ENCODE assay signal across 33 mouse cellular contexts in genomic region chr4:144790141-144790540, GRCm38 (mm10). TPM values are rescaled to one million over a fixed set of nuclear protein-coding genes. Genes with fewer than 3 reads are reported as not detected.
DNase-seq lines count a peak whose midpoint lies in the region; ATAC-seq and TF ChIP-seq lines count a peak whose summit lies in the region.
"Had no signal": no experiment of that assay in that cellular context is flagged by ENCODE, and none has a peak within 500 bp of the region (broad histone marks: within the 10 kb centered on the region; RNA-seq: fewer than 3 reads in every experiment).

No protein-coding gene starts in this region.

- H3K79me2 ChIP-seq in heart, adult 2 months (replicated peaks; ENCODE audit: control insufficient read depth, insufficient read depth, low read length) = no peaks in the 10 kb centered on the region

- no peaks in the 10 kb centered on the region for H3K4me1 ChIP-seq in heart, adult 2 months (ENCODE audit: control insufficient read depth, insufficient read depth, low read length)
- H3K4me1 ChIP-seq in heart, embryonic 12.5 days (replicated peaks) = no peaks in the 10 kb centered on the region
- H3K4me1 ChIP-seq in limb, embryonic 14.5 days (ENCODE audit: control insufficient read depth, insufficient read depth, low read length) = no peaks in the 10 kb centered on the region
- H3K4me1 ChIP-seq: embryonic facial prominence, embryonic 15.5 days; forebrain, embryonic 15.5 days; heart, embryonic 13.5 days; hindbrain, embryonic 15.5 days; kidney, embryonic 15.5 days; liver, embryonic 15.5 days; lung, embryonic 15.5 days; stomach, embryonic 15.5 days had no signal

- no peak for ATAC-seq in heart, embryonic 12.5 days (ENCODE audit: insufficient number of reproducible peaks, low FRiP score)
- ATAC-seq in limb, embryonic 14.5 days (ENCODE audit: low FRiP score, low read depth) = peak; percentile 41; the same call in 1 of the 2 replicates
- ATAC-seq in megakaryocyte progenitor cell, adult 5-6 weeks (replicated peaks; ENCODE audit: poor library complexity) = no peak
- ATAC-seq: forebrain, embryonic 15.5 days; intestine, postnatal 0 days had no signal

- TF ChIP-seq POLR2A in heart, adult 2 months (IDR thresholded peaks at IDR 0.05; ENCODE audit: insufficient read depth, low read depth, low read length) = no peak
- TF ChIP-seq POLR2A in limb, embryonic 14.5 days (IDR thresholded peaks at IDR 0.05; ENCODE audit: borderline replicate concordance, extremely low read depth, insufficient read depth, insufficient read length) = no peak

- H3K4me3 ChIP-seq in heart, adult 2 months = no peak overlapping the region
- H3K4me3 ChIP-seq in heart, embryonic 12.5 days = no peak overlapping the region
- no peak overlapping the region for H3K4me3 ChIP-seq in limb, embryonic 14.5 days (replicated peaks; ENCODE audit: low read length)
- H3K4me3 ChIP-seq: embryonic facial prominence, embryonic 15.5 days; forebrain, embryonic 15.5 days; heart, embryonic 13.5 days; hindbrain, embryonic 15.5 days; kidney, embryonic 15.5 days; liver, embryonic 15.5 days; lung, embryonic 15.5 days; stomach, embryonic 15.5 days had no signal

- no peaks in the 10 kb centered on the region for H3K27me3 ChIP-seq in heart, adult 2 months (ENCODE audit: control insufficient read depth, insufficient read depth, low read length)
- H3K27me3 ChIP-seq in heart, embryonic 12.5 days (replicated peaks) = no peaks in the 10 kb centered on the region
- no peaks in the 10 kb centered on the region for H3K27me3 ChIP-seq in limb, embryonic 14.5 days (ENCODE audit: control insufficient read depth, insufficient read depth, low read length)
- H3K27me3 ChIP-seq: embryonic facial prominence, embryonic 15.5 days; forebrain, embryonic 15.5 days; heart, embryonic 13.5 days; hindbrain, embryonic 15.5 days; kidney, embryonic 15.5 days; liver, embryonic 15.5 days; lung, embryonic 15.5 days; stomach, embryonic 15.5 days had no signal

- WGBS in heart, adult 2 months = 60% methylated on average over 1 of the region's 1 CpGs
- WGBS in heart, embryonic 12.5 days = 66% methylated on average over 1 of the region's 1 CpGs
- WGBS in limb, embryonic 14.5 days = 17% methylated on average over 1 of the region's 1 CpGs

- no peak for TF ChIP-seq CTCF in heart, adult 2 months (IDR thresholded peaks at IDR 0.05)

- no peaks in the 10 kb centered on the region for H3K36me3 ChIP-seq in heart, adult 2 months (ENCODE audit: control insufficient read depth, insufficient read depth, low read length)
- no peaks in the 10 kb centered on the region for H3K36me3 ChIP-seq in heart, embryonic 12.5 days
- no peaks in the 10 kb centered on the region for H3K36me3 ChIP-seq in limb, embryonic 14.5 days (ENCODE audit: control insufficient read depth, insufficient read depth, low read length)
- H3K36me3 ChIP-seq: embryonic facial prominence, embryonic 15.5 days; forebrain, embryonic 15.5 days; G1E; heart, embryonic 13.5 days; hindbrain, embryonic 15.5 days; kidney, embryonic 15.5 days; liver, embryonic 15.5 days; lung, embryonic 15.5 days; stomach, embryonic 15.5 days had no signal

- no peaks in the 10 kb centered on the region for H3K9me3 ChIP-seq in heart, embryonic 12.5 days (replicated peaks)
- H3K9me3 ChIP-seq in limb, embryonic 14.5 days (ENCODE audit: control insufficient read depth, low read length) = no peaks in the 10 kb centered on the region
- H3K9me3 ChIP-seq: embryonic facial prominence, embryonic 15.5 days; forebrain, embryonic 15.5 days; heart, embryonic 13.5 days; hindbrain, embryonic 15.5 days; kidney, embryonic 15.5 days; liver, embryonic 15.5 days; lung, embryonic 15.5 days; stomach, embryonic 15.5 days had no signal

- peak; percentile 30 to 41 for DNase-seq in heart, adult 2 months
- DNase-seq in forelimb bud, embryonic 11.5 days (ENCODE audit: low read depth, low spot score) = peak; percentile 38
- peak; percentile 21 for DNase-seq in gastrocnemius, postnatal 25 days
- DNase-seq in limb, embryonic 14.5 days (ENCODE audit: low spot score) = peak; percentile 61
- no peak for DNase-seq in left cerebral cortex, postnatal 4 days
- DNase-seq: adrenal gland, adult 8-10 months; B cell, adult 2 months; cerebellum, adult 11-12 months; cerebellum, postnatal 25 days; kidney, postnatal 36 days; layer of hippocampus, postnatal 36 days; liver; lung, postnatal 36 days; midbrain, embryonic 14.5 days; right cerebral cortex, postnatal 4 days; thymus, postnatal 4 days had no signal

- H3K4me2 ChIP-seq in heart, embryonic 12.5 days = no peak overlapping the region
- no peak overlapping the region for H3K4me2 ChIP-seq in limb, embryonic 14.5 days (replicated peaks; ENCODE audit: low read depth, low read length, severe bottlenecking)
- H3K4me2 ChIP-seq: embryonic facial prominence, embryonic 15.5 days; forebrain, embryonic 15.5 days; heart, embryonic 13.5 days; hindbrain, embryonic 15.5 days; kidney, embryonic 15.5 days; liver, embryonic 15.5 days; lung, embryonic 15.5 days; stomach, embryonic 15.5 days had no signal

- TF ChIP-seq EP300 in heart, adult 2 months (IDR thresholded peaks at IDR 0.05; ENCODE audit: insufficient read depth, low read depth, low read length) = no peak

- intact Hi-C loops in heart, adult 2 months (cut with DNase I) = loop anchor here (5.0 kb wide), 1 partner anchor 77 kb away; no protein-coding TSS in a partner anchor
- intact Hi-C loops in left cerebral cortex, postnatal 4 days (cut with DNase I) = no loop called here

- no peak overlapping the region for H3K9ac ChIP-seq in heart, adult 2 months (ENCODE audit: low read depth, low read length)
- H3K9ac ChIP-seq in heart, embryonic 12.5 days = no peak overlapping the region
- no peak overlapping the region for H3K9ac ChIP-seq in limb, embryonic 14.5 days (ENCODE audit: low read depth, low read length, severe bottlenecking)
- H3K9ac ChIP-seq: embryonic facial prominence, embryonic 15.5 days; forebrain, embryonic 15.5 days; heart, embryonic 13.5 days; hindbrain, embryonic 15.5 days; kidney, embryonic 15.5 days; liver, embryonic 15.5 days; lung, embryonic 15.5 days; stomach, embryonic 15.5 days had no signal

- H3K27ac ChIP-seq in heart, adult 2 months = no peak overlapping the region
- H3K27ac ChIP-seq in heart, embryonic 12.5 days (ENCODE audit: poor library complexity, severe bottlenecking) = no peak overlapping the region
- no peak overlapping the region for H3K27ac ChIP-seq in limb, embryonic 14.5 days (replicated peaks; ENCODE audit: low read depth, low read length)
- H3K27ac ChIP-seq: embryonic facial prominence, embryonic 15.5 days; forebrain, embryonic 15.5 days; heart, embryonic 13.5 days; hindbrain, embryonic 15.5 days; kidney, embryonic 15.5 days; liver, embryonic 15.5 days; lung, embryonic 15.5 days; stomach, embryonic 15.5 days had no signal

RNA-seq across cellular contexts. Expression of gene Gm438, which starts 3.8 kb away (rescaled TPM):
- total RNA-seq in heart, adult 2 months (2021) = not detected
- polyA plus RNA-seq in heart, adult 2 months (2012; rRNA removed) = not detected in 2 replicates
- not detected in 2 replicates for polyA plus RNA-seq in heart, embryonic 12.5 days (2016; fragmentation: Nextera tagmentation; extraction: Ambion mirVana)
- total RNA-seq in gastrocnemius, postnatal 25 days (2021) = not detected
- not detected in 2 replicates for polyA plus RNA-seq in limb, embryonic 14.5 days (2012; rRNA removed)
- polyA plus RNA-seq in limb, embryonic 14.5 days (2014; fragmentation: Nextera tagmentation; extraction: Ambion mirVana) = not detected in 2 replicates
- total RNA-seq in megakaryocyte progenitor cell, adult 5-6 weeks (2015) = not detected in 2 replicates
- total RNA-seq in megakaryocyte progenitor cell, adult 5-6 weeks (2017) = not detected in 2 replicates
- total RNA-seq in left cerebral cortex, postnatal 4 days (2021) = not detected
- total RNA-seq: adrenal gland, adult 8-10 months; CH12.LX; hematopoietic stem cell, adult 5-6 weeks; layer of hippocampus, postnatal 36 days; left cerebral cortex, postnatal 10 days; megakaryocyte-erythroid progenitor cell, adult 5-6 weeks had no signal
- polyA plus RNA-seq: embryonic facial prominence, embryonic 15.5 days; forebrain, embryonic 15.5 days; G1E; heart, embryonic 13.5 days; hindbrain, embryonic 15.5 days; kidney, embryonic 15.5 days; liver, embryonic 15.5 days; lung, embryonic 15.5 days; midbrain, embryonic 14.5 days; neural tube, embryonic 11.5 days; stomach, embryonic 15.5 days had no signal
